Mouse (Mus musculus) embryonic facial prominence, embryonic 11.5 days (tissue): Measurements from ENCODE around the gene Man2b1. TPM values are rescaled to one million over a fixed set of nuclear protein-coding genes. Genes with fewer than 3 reads are reported as not detected.

Experiments used
- ATAC-seq: fragments of 200-750 bp; cut with Nextera tagmentation; replicated peaks from 2 replicates; pipeline ENCODE4 v1.8.0; 2017; ENCODE audit warnings: low read depth; ENCODE audit not compliant: insufficient number of reproducible peaks, low FRiP score, low TSS enrichment
- DNase-seq: peaks from one replicate; pipeline ENCODE4 v3.0.0-alpha.2; 2015; ENCODE audit warnings: low spot score
- H3K27ac ChIP-seq: fragments of 300-500 bp; sonication (generic); replicated peaks from 2 replicates; pipeline ENCODE4 v1.5.1; 2014; ENCODE audit warnings: mild to moderate bottlenecking, low read depth, low read length, control low read depth
- H3K27me3 ChIP-seq: fragments of 300-500 bp; sonication (generic); 2 replicates; pipeline ENCODE4 v1.6.1; 2014; ENCODE audit warnings: mild to moderate bottlenecking, low read length, moderate library complexity, mixed read lengths; ENCODE audit not compliant: control insufficient read depth, insufficient read depth
- H3K36me3 ChIP-seq: fragments of 300-500 bp; sonication (generic); replicated peaks from 2 replicates; pipeline ENCODE4 v1.6.1; 2014; ENCODE audit warnings: low read depth, mild to moderate bottlenecking, low read length, moderate library complexity, mixed read lengths; ENCODE audit not compliant: control insufficient read depth, insufficient read depth
- H3K4me1 ChIP-seq: fragments of 300-500 bp; sonication (generic); 2 replicates; pipeline ENCODE4 v1.6.1; 2014; ENCODE audit warnings: low read length, mixed read lengths; ENCODE audit not compliant: control insufficient read depth, insufficient read depth
- H3K4me2 ChIP-seq: fragments of 300-500 bp; sonication (generic); 2 replicates; pipeline ENCODE4 v1.6.1; 2014; ENCODE audit warnings: low read depth, mild to moderate bottlenecking, control low read depth, low read length, moderate library complexity
- H3K4me3 ChIP-seq: fragments of 300-500 bp; sonication (generic); 2 replicates; pipeline ENCODE4 v1.5.1; 2014; ENCODE audit warnings: low read depth, low read length, control low read depth
- H3K9ac ChIP-seq: fragments of 300-500 bp; sonication (generic); replicated peaks from 2 replicates; pipeline ENCODE4 v1.6.1; 2014; ENCODE audit warnings: mild to moderate bottlenecking, control low read depth, low read length
- H3K9me3 ChIP-seq: fragments of 300-500 bp; sonication (generic); replicated peaks from 2 replicates; pipeline ENCODE4 v1.6.1; 2016; ENCODE audit warnings: mild to moderate bottlenecking, low read length, inconsistent platforms, mixed read lengths; ENCODE audit not compliant: control insufficient read depth
- WGBS: fragments of 180-500 bp; shearing (Covaris S2); extraction: QIAGEN DNeasy Blood & Tissue Kit; methylation state at CpG from one replicate; pipeline ENCODE4 v1.1.7; 2014; 5-methylcytosine and 5-hydroxymethylcytosine counted together
- polyA plus RNA-seq: library from polyadenylated mRNA; unstranded; fragments of >200 nt; fragmentation: Nextera tagmentation; extraction: Ambion mirVana; gene quantifications from 2 replicates; pipeline ENCODE4 v1.2.1, GENCODE M21; 2014

Gene Man2b1
- polyA plus RNA-seq, 1 experiment from 2014 or later: 19.5 TPM

DNA sequence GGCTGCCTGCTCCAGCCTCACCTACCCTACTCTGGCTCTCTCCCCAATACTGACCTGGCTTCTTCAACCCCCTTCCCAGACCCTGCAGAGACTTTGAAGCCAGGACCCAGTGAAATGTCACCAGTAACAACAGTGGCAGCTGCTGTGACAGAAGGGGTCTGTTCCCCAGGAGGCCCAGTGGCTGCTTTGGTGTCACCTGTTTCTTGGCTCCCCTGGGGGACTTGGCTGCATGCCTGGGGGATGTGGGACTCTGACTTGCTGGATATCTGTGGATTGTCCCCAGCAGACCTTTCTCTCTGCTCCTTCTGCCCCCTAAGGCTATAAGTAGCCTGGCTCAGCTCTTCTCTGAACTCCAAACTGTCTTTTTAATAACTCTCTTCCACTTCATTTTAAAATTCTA is 15.1 kb upstream of the Man2b1 start, which contains the start of gene Gm5741:
Gene Gm5741, minus strand, starts transcription at position 1 of the 400 bp plus-strand sequence.
- Histone ChIP-seq H3K9ac (no peak within 1 kb of the TSS), H3K4me1 (no peaks in the 10 kb centered on the region), H3K4me2 (no peak within 1 kb of the TSS; the same call in 1 of the 2 replicates), H3K4me3 (no peak within 1 kb of the TSS), H3K27ac (no peak within 1 kb of the TSS), H3K27me3 (no peaks in the 10 kb centered on the region), H3K9me3 (no peaks in the 10 kb centered on the region), H3K36me3 (no peaks in the 10 kb centered on the region)
- DNase-seq (no peak), ATAC-seq (no peak)

DNA sequence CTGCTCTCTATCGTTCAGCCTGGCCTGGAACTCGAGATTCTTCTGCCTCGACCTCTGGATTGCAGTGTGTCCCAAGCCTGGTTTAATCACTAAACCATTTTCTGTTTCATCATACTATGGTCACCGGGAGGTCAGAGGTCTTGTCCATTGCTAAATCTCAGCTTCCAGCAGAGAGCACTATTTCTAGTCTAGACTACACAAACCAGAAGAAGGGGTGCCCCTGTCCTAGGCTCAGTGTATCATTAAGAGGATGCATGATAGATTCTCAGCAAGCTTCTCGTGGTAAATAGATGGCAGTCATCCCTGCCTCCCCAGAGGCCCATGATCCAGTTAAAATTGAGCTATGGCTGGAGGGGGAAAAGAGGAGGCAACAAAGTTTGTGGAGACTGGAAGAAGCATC is 12.0 kb upstream of the Man2b1 start:
- Histone ChIP-seq H3K4me2 (peak overlapping the region; percentile 68), H3K4me3 (peak overlapping the region; percentile 88; the same call in 1 of the 2 replicates), H3K9ac (peak overlapping the region; percentile 23; the same call in 1 of the 2 replicates), H3K9me3 (no peaks in the 10 kb centered on the region), H3K27me3 (no peaks in the 10 kb centered on the region), H3K27ac (peak overlapping the region; percentile 93; the same call in 1 of the 2 replicates), H3K4me1 (no peaks in the 10 kb centered on the region), H3K36me3 (no peaks in the 10 kb centered on the region; the same call in 1 of the 2 replicates)
- no peak for DNase-seq
- 84% methylated on average over 5 of the region's 5 CpGs for WGBS
- no peak for ATAC-seq

DNA sequence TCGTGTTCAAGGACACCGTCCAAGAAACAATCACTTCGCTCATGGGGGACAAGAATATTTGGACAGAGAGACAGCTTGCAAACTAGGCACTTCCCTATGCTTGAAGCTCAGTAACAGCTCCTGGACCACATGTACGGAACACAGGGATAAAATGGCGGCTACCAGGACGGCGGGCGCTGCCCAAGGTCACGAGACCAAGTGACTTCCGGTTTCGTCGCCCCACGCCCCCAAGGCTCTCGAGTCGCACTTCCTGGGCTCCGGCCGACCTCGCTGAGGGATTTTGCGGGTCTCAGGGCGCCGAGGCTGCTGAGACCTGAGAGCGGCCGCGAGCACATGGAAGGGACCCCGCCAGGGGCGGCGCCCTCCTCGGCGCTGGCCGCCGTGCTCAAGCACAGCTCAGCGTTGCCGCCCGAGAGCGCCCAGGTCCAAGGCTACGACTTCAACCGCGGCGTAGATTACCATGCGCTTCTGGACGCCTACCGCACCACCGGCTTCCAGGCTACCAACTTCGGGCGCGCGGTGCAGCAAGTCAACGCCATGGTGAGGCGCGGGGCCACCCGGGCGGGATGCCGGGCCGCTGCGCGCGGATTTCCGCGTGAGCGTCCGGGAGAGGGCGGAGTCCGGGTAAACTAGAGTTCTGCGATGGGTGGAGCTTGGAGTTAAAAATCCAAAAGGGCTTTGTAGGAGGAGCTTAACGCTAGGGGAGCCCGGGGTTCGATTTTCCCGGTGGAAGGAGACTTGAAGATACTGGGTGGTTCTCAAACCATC is 11.4 kb upstream of the Man2b1 start, which contains the start of gene Dhps:
Gene Dhps, plus strand, starts transcription at position 244 of the 768 bp plus-strand sequence.
- Histone ChIP-seq H3K9me3 (no peaks in the 10 kb centered on the region), H3K27me3 (no peaks in the 10 kb centered on the region), H3K4me1 (no peaks in the 10 kb centered on the region), H3K27ac (peak within 1 kb of the TSS; percentile 93), H3K4me3 (peak within 1 kb of the TSS; percentile 88), H3K36me3 (no peaks in the 10 kb centered on the region; the same call in 1 of the 2 replicates), H3K9ac (peak within 1 kb of the TSS; percentile 89), H3K4me2 (peak within 1 kb of the TSS; percentile 68)
- under 1% methylated on average over 68 of the region's 68 CpGs for WGBS
- DNase-seq (peak; percentile 96), ATAC-seq (peak; percentile 68)

DNA sequence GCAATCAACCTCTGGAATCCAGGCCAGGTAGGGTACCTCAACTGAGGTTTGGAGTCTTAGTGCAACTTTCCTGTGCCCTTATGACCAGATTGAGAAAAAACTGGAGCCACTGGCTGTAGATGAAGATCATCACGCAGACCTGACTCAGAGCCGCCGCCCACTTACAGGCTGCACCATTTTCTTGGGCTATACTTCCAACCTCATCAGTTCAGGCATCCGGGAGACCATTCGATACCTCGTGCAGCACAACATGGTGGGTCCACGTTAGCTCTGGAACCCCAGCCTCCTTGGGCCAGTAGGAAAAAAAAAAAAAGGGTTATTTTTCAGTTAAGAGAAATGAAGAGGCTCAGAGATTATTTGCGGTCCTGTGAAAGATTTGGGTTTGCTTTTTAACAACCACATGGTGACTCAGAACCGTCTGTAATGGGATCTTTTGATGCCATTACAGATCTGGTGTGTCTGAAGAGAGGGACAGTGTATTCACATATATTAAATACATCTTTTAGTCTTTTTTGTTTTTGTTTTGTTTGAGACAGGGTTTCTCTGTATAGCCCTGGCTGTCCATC is 10.6 kb upstream of the Man2b1 start:
- no peak for ATAC-seq
- Histone ChIP-seq H3K4me3 (peak overlapping the region; percentile 88), H3K4me2 (peak overlapping the region; percentile 68), H3K36me3 (no peaks in the 10 kb centered on the region; the same call in 1 of the 2 replicates), H3K4me1 (no peaks in the 10 kb centered on the region), H3K9ac (peak overlapping the region; percentile 89), H3K27ac (no peak overlapping the region), H3K27me3 (no peaks in the 10 kb centered on the region), H3K9me3 (no peaks in the 10 kb centered on the region)
- 37% methylated on average over 9 of the region's 9 CpGs for WGBS
- DNase-seq: no peak

DNA sequence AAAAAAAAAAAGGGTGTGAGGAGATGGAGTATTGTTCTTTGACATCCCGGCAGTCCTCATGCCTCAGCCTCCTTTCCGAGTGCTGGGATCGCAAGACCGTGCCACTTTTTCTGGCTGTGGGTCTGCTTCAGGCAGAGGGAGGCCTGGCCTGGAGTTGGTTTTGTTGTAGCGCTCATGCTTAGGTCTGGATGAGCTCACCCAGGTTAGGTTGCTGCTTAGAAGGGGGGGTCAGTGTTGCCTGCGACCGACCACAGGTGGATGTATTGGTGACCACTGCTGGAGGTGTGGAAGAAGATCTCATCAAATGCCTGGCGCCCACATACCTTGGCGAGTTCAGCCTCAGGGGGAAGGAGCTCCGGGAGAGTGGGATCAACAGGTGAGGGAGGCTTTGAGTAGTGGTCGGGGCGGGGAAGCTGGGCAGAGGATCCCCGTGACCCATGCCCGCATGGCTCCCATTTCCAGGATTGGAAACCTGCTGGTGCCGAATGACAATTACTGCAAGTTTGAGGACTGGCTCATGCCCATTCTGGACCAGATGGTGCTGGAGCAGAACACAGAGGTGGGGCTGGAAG is 9.9 kb upstream of the Man2b1 start:
- Histone ChIP-seq H3K27ac (no peak overlapping the region), H3K36me3 (no peaks in the 10 kb centered on the region; the same call in 1 of the 2 replicates), H3K4me2 (no peak overlapping the region), H3K27me3 (no peaks in the 10 kb centered on the region), H3K4me1 (no peaks in the 10 kb centered on the region), H3K9ac (no peak overlapping the region), H3K9me3 (no peaks in the 10 kb centered on the region), H3K4me3 (no peak overlapping the region)
- ATAC-seq: no peak
- 93% methylated on average over 15 of the region's 15 CpGs for WGBS
- no peak for DNase-seq

DNA sequence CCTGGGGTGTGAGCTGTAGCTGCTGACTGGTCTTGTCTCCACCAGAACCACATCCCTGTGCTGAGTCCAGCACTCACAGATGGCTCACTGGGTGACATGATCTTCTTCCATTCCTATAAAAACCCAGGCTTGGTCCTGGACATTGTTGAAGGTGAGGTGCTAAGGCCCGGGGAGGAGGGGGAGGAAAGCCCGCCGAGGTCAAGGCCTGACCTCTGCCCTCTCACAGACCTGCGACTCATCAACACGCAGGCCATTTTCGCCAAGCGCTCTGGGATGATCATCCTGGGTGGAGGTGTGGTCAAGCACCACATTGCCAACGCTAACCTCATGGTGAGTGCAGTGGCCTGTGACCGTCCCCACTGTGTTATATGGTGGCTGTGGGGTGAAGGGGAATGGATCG is 8.9 kb upstream of the Man2b1 start:
- Histone ChIP-seq H3K27ac (no peak overlapping the region), H3K9me3 (no peaks in the 10 kb centered on the region), H3K9ac (no peak overlapping the region), H3K4me3 (no peak overlapping the region), H3K27me3 (no peaks in the 10 kb centered on the region), H3K4me2 (no peak overlapping the region), H3K4me1 (no peaks in the 10 kb centered on the region), H3K36me3 (no peaks in the 10 kb centered on the region; the same call in 1 of the 2 replicates)
- DNase-seq: no peak
- WGBS: 81% methylated on average over 10 of the region's 10 CpGs
- no peak for ATAC-seq

DNA sequence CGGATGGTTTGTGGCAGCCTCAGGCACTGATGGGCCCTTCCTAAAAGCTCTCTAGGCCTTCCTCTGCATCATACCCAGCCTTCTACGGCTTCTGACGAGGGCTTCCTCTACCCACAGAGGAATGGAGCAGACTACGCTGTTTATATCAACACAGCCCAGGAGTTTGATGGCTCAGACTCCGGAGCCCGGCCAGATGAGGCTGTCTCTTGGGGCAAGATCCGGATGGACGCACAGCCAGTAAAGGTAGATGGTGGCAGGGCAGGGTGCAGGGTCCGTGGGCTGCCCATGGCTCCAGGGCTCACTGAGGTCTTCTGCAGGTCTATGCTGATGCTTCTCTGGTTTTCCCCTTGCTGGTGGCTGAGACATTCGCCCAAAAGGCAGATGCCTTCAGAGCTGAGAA is 8.5 kb upstream of the Man2b1 start:
- Histone ChIP-seq H3K27me3 (no peaks in the 10 kb centered on the region), H3K4me1 (no peaks in the 10 kb centered on the region), H3K36me3 (no peaks in the 10 kb centered on the region; the same call in 1 of the 2 replicates), H3K9ac (no peak overlapping the region), H3K4me2 (no peak overlapping the region), H3K4me3 (no peak overlapping the region), H3K9me3 (no peaks in the 10 kb centered on the region), H3K27ac (no peak overlapping the region)
- WGBS: 88% methylated on average over 10 of the region's 10 CpGs
- ATAC-seq (no peak), DNase-seq (no peak)

DNA sequence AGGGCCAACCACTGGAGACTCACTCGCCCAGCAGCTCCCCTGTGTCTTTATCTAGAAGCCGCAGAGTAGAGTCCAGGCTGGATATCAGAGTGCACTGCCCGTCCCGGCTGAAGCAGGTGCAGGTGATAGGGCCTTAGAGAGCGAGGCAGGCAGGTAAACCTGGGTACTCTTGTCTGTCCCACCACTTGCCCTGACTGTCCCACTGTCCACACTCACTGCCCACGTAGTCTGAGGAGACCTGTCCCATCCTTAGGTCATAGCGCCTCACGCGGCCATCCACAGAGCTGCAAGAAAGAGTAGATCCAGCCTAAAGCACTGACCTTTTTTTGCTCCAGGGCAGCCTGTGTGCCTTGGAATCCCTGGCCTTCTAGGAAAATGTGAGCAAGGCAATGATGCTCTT is 7.1 kb upstream of the Man2b1 start:
- Histone ChIP-seq H3K4me1 (no peaks in the 10 kb centered on the region), H3K4me2 (no peak overlapping the region), H3K9me3 (no peaks in the 10 kb centered on the region), H3K27ac (no peak overlapping the region), H3K4me3 (no peak overlapping the region), H3K9ac (no peak overlapping the region), H3K27me3 (no peaks in the 10 kb centered on the region), H3K36me3 (no peaks in the 10 kb centered on the region; the same call in 1 of the 2 replicates)
- DNase-seq: no peak
- whole genome bisulfite sequencing: 80% methylated on average over 9 of the region's 9 CpGs
- ATAC-seq: no peak
